Mouse (Mus musculus): ENCODE data around the gene Cdk2.

Gene Cdk2

GRCm38 (mm10) chr10:128665307-128665706, 39.5 kb downstream of the Cdk2 start:
- in situ Hi-C loops (cut with MboI; ENCODE audit: low pct_unique_long_range_greater_than_20kb in 1 of 2, low sequenced_read_pairs in 2 of 2, unreplicated experiment in 1 of 2) = no loop called here

GRCm38 (mm10) chr10:128664808-128665207, 40.0 kb downstream of the Cdk2 start:
- in situ Hi-C loops (cut with MboI; ENCODE audit: low pct_unique_long_range_greater_than_20kb in 1 of 2, low sequenced_read_pairs in 2 of 2, unreplicated experiment in 1 of 2) = no loop called here

GRCm38 (mm10) chr10:128663441-128664220, 41.2 kb downstream of the Cdk2 start:
- in situ Hi-C loops (cut with MboI; ENCODE audit: low pct_unique_long_range_greater_than_20kb in 1 of 2, low sequenced_read_pairs in 2 of 2, unreplicated experiment in 1 of 2) = no loop called here

GRCm38 (mm10) chr10:128662465-128662864, 42.4 kb downstream of the Cdk2 start:
- in situ Hi-C loops (cut with MboI; ENCODE audit: low pct_unique_long_range_greater_than_20kb in 1 of 2, low sequenced_read_pairs in 2 of 2, unreplicated experiment in 1 of 2) = no loop called here

GRCm38 (mm10) chr10:128659490-128659889, 45.3 kb downstream of the Cdk2 start:
- in situ Hi-C loops (cut with MboI; ENCODE audit: low pct_unique_long_range_greater_than_20kb in 1 of 2, low sequenced_read_pairs in 2 of 2, unreplicated experiment in 1 of 2) = no loop called here

- in situ Hi-C loops (cut with MboI; ENCODE audit: low pct_unique_long_range_greater_than_20kb in 1 of 2, low sequenced_read_pairs in 2 of 2, unreplicated experiment in 1 of 2) = no loop called here
Measured at GRCm38 (mm10) chr10:128657844-128658243, 47.0 kb downstream of the Cdk2 start.

- in situ Hi-C loops (cut with MboI; ENCODE audit: low pct_unique_long_range_greater_than_20kb in 1 of 2, low sequenced_read_pairs in 2 of 2, unreplicated experiment in 1 of 2) = no loop called here
Measured at GRCm38 (mm10) chr10:128656731-128657130, 48.1 kb downstream of the Cdk2 start.

GRCm38 (mm10) chr10:128655254-128655653, 49.6 kb downstream of the Cdk2 start:
- in situ Hi-C loops (cut with MboI; ENCODE audit: low pct_unique_long_range_greater_than_20kb in 1 of 2, low sequenced_read_pairs in 2 of 2, unreplicated experiment in 1 of 2) = no loop called here

GRCm38 (mm10) chr10:128653866-128654265, 51.0 kb downstream of the Cdk2 start:
- in situ Hi-C loops (cut with MboI; ENCODE audit: low pct_unique_long_range_greater_than_20kb in 1 of 2, low sequenced_read_pairs in 2 of 2, unreplicated experiment in 1 of 2) = no loop called here
